Mouse (Mus musculus) layer of hippocampus, adult 2 months (tissue): ENCODE results near the gene Isl1. TPM values are rescaled to one million over a fixed set of nuclear protein-coding genes. Genes with fewer than 3 reads are reported as not detected.

Experiments used
- DNase-seq, 2 experiments: peaks; one replicate each; pipeline ENCODE4 v3.0.0; 2022; ENCODE audit warnings: low spot score in 2 of 2
- H3K27ac ChIP-seq: fragments of 200-600 bp; 2 replicates; pipeline ENCODE4 v1.8.1; 2022
- H3K4me3 ChIP-seq: fragments of 200-600 bp; 2 replicates; pipeline ENCODE4 v1.8.1; 2022; ENCODE audit warnings: mild to moderate bottlenecking
- CTCF ChIP-seq: fragments of 200-600 bp; conservative IDR thresholded peaks from 2 replicates; pipeline ENCODE4 v1.8.1; 2022; ENCODE audit warnings: antibody characterized with exemption, mild to moderate bottlenecking, moderate library complexity
- total RNA-seq, 2 experiments: library from RNA; stranded (reverse); gene quantifications; 2 replicates each; pipeline ENCODE4 v1.2.3; 2021

Gene Isl1
- total RNA-seq, 2 experiments from 2014 or later, result not detected

GRCm38 (mm10) chr13:116303766-116304165, 5.7 kb downstream of the Isl1 start:
- H3K27ac ChIP-seq, result no peak overlapping the region
- no peak overlapping the region for H3K4me3 ChIP-seq
- no peak for TF ChIP-seq CTCF
- DNase-seq, result no peak

GRCm38 (mm10) chr13:116302861-116303260, 6.6 kb downstream of the Isl1 start:
- H3K27ac ChIP-seq, result no peak overlapping the region
- TF ChIP-seq CTCF, result no peak
- H3K4me3 ChIP-seq, result no peak overlapping the region
- DNase-seq, result no peak

GRCm38 (mm10) chr13:116301706-116302105, 7.8 kb downstream of the Isl1 start:
- no peak for TF ChIP-seq CTCF
- H3K4me3 ChIP-seq, result no peak overlapping the region
- DNase-seq, result no peak
- H3K27ac ChIP-seq, result no peak overlapping the region

- no peak overlapping the region for H3K27ac ChIP-seq
- H3K4me3 ChIP-seq, result no peak overlapping the region
- DNase-seq, result no peak
- no peak for TF ChIP-seq CTCF
Observed at GRCm38 (mm10) chr13:116299241-116299640, 10.2 kb downstream of the Isl1 start.

GRCm38 (mm10) chr13:116298641-116299170, 10.8 kb downstream of the Isl1 start:
- Histone ChIP-seq H3K27ac (no peak overlapping the region), H3K4me3 (no peak overlapping the region)
- no peak for DNase-seq
- TF ChIP-seq CTCF, result no peak

- no peak for DNase-seq
- TF ChIP-seq CTCF, result no peak
- Histone ChIP-seq H3K27ac (no peak overlapping the region), H3K4me3 (no peak overlapping the region)
Observed at GRCm38 (mm10) chr13:116298001-116298400, 11.5 kb downstream of the Isl1 start.

- TF ChIP-seq CTCF, result no peak
- Histone ChIP-seq H3K27ac (no peak overlapping the region), H3K4me3 (no peak overlapping the region)
- no peak for DNase-seq
Observed at GRCm38 (mm10) chr13:116297048-116297811, 12.3 kb downstream of the Isl1 start.

- TF ChIP-seq CTCF, result no peak
- no peak overlapping the region for H3K27ac ChIP-seq
- no peak for DNase-seq
- no peak overlapping the region for H3K4me3 ChIP-seq
Observed at GRCm38 (mm10) chr13:116295401-116295800, 14.1 kb downstream of the Isl1 start.

GRCm38 (mm10) chr13:116294734-116295133, 14.8 kb downstream of the Isl1 start:
- DNase-seq, result no peak
- Histone ChIP-seq H3K27ac (no peak overlapping the region), H3K4me3 (no peak overlapping the region)
- TF ChIP-seq CTCF, result no peak

GRCm38 (mm10) chr13:116294151-116294461, 15.4 kb downstream of the Isl1 start:
- no peak for TF ChIP-seq CTCF
- DNase-seq, result no peak
- Histone ChIP-seq H3K27ac (no peak overlapping the region), H3K4me3 (no peak overlapping the region)

GRCm38 (mm10) chr13:116293301-116294150, 16.0 kb downstream of the Isl1 start:
- DNase-seq, result no peak
- no peak overlapping the region for H3K4me3 ChIP-seq
- no peak for TF ChIP-seq CTCF
- H3K27ac ChIP-seq, result no peak overlapping the region

GRCm38 (mm10) chr13:116289655-116290054, 19.8 kb downstream of the Isl1 start:
- no peak for TF ChIP-seq CTCF

GRCm38 (mm10) chr13:116279207-116279772, 30.2 kb downstream of the Isl1 start:
- Histone ChIP-seq H3K27ac (no peak overlapping the region), H3K4me3 (no peak overlapping the region)
- no peak for TF ChIP-seq CTCF
- no peak for DNase-seq

More at GRCm38 (mm10) chr13:116289655-116290054, 19.8 kb downstream of the Isl1 start:
- Histone ChIP-seq H3K4me3 (no peak overlapping the region), H3K27ac (no peak overlapping the region)
- no peak for DNase-seq
